Mouse (Mus musculus): ENCODE measurements at regions not wholly inside any gene's neighbourhood (a gene's known extent, or its start where the extent isn't known, plus 50 kb on each side); places are given as distances from the start of the nearest gene placed in this dataset.

DNA sequence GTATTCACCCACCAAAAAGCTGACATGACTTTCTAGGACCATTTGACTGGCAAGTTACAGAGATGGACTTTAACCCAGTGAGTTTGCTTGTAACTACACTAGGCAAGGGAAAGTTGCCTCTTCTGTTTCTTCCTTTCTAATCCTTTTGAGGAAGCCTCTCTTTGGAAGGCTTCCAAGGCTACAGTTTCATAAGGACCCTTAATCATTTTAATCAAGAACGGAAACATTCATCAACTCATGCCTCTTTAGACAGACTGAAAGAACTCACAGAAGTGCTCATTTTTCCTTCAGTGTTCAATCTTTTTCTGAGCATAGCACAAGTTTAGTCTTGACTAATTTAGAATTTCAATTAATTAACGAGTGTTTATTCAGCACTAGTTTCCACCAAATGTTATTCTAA, 84.2 kb downstream of the Ddx1 start:
- no peak overlapping the region for H3K9ac ChIP-seq
- no peak overlapping the region for H3K27ac ChIP-seq
- no peak overlapping the region for H3K4me2 ChIP-seq
- no peaks in the 10 kb centered on the region for H3K4me1 ChIP-seq
- no peak for ATAC-seq (ENCODE audit: insufficient read depth, low FRiP score, low read depth)
- WGBS = 54% methylated on average over 2 of the region's 2 CpGs
- H3K9me3 ChIP-seq = no peaks in the 10 kb centered on the region
- H3K27me3 ChIP-seq (replicated peaks) = no peaks in the 10 kb centered on the region
- no peaks in the 10 kb centered on the region for H3K36me3 ChIP-seq
- H3K4me3 ChIP-seq (replicated peaks) = no peak overlapping the region

DNA sequence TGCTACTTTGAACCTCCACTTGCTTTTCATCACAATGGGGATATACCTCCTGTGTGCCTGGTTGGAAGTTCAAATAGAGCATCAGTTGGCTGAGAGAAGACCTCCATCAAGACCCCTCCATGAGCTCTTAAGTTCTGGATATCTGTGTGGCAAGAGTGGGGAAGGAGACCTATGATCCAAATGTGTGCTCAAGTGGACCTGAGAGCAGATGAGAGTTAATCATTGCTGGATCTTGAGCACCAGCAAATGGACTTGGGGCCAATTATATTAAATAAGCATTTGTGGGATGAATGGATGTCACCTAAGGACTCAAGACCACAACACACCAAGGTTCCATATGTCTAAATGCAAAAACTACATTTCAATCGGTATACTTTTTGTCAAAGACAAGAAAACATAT, 88.0 kb downstream of the Ddx1 start:
- 90% methylated on average over 1 of the region's 1 CpGs for WGBS
- H3K27ac ChIP-seq = no peak overlapping the region
- no peak for ATAC-seq (ENCODE audit: insufficient read depth, low FRiP score, low read depth)
- no peaks in the 10 kb centered on the region for H3K4me1 ChIP-seq
- H3K36me3 ChIP-seq = no peaks in the 10 kb centered on the region
- H3K4me2 ChIP-seq = no peak overlapping the region
- no peaks in the 10 kb centered on the region for H3K9me3 ChIP-seq
- H3K9ac ChIP-seq = no peak overlapping the region
- H3K27me3 ChIP-seq (replicated peaks) = no peaks in the 10 kb centered on the region
- no peak overlapping the region for H3K4me3 ChIP-seq (replicated peaks)

DNA sequence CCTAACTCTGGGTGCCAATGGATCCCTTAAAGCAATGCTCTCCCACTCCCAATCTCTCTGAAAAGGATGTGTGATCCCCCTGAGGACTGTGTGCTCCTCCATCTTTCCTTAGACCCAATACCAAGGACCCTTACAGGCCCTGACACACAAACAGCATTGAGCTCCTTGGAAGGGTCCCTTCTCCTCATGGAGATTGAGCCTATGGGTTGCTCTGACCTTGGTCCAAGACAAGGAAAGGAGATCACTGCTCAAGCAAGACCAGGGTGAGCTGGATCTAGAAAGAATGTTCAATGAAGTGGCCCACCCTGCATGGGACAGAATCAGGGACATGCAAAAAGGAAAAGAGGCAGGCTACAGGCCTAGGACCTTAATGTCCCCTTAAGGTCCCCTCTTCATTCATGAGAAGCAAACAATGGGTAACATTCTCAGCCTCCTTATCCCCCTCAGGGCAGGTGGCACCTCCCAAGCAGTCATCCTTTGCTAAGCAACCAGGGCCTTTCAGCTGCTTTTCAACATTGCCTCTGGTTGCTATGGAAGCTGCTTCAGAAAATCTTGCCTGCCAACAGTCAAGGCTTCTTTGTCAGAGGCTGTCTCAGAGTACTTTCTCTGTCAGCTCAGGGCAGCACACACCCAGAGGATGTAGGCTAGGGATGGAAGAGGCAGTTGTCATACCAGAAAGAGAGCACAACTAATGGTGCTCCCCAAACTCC, 89.5 kb downstream of the Ddx1 start:
- H3K4me3 ChIP-seq (replicated peaks) = no peak overlapping the region
- no peak overlapping the region for H3K27ac ChIP-seq
- no peak for ATAC-seq (ENCODE audit: insufficient read depth, low FRiP score, low read depth)
- no peak overlapping the region for H3K9ac ChIP-seq
- no peak overlapping the region for H3K4me2 ChIP-seq
- H3K4me1 ChIP-seq = no peaks in the 10 kb centered on the region
- H3K36me3 ChIP-seq = no peaks in the 10 kb centered on the region
- H3K9me3 ChIP-seq = no peaks in the 10 kb centered on the region
- H3K27me3 ChIP-seq (replicated peaks) = no peaks in the 10 kb centered on the region

DNA sequence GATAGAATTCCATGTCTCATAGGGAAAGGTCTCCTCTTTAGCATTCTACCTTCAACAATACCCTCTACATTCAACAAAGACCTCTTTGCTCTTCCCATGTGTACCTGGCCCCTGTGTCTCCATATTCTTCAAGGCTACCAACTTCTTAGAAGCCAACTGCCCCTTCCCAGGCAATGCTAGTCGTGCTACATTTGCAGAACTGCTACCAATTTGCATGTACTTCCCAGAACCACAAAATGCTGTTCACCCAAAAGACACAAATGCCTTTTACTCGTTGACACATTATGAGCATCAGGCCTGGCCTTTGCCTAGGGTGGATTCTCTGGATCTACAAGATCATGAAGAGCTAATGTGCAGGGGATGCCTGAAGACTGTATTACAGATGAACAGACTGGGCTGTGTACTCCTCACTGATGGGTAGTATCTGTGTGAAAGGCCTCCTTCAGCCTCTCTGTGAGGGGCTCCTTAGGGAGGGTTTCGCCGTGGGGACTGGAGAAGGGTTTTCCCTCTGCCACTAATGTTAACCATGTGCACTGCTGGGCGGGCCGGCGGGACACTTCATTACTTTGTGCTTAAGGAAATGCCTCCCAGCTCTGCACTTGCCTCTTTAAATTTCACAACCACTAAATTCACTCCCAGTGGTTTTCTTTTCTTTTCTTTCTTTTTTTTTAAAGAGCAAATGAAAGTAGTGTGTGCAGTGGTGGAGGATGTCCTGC, 91.2 kb downstream of the Ddx1 start:
- Histone ChIP-seq H3K4me1 (no peaks in the 10 kb centered on the region), H3K4me3 (replicated peaks) (no peak overlapping the region), H3K36me3 (no peaks in the 10 kb centered on the region), H3K9me3 (no peaks in the 10 kb centered on the region), H3K27me3 (replicated peaks) (no peaks in the 10 kb centered on the region), H3K9ac (no peak overlapping the region), H3K27ac (no peak overlapping the region), H3K4me2 (no peak overlapping the region)
- WGBS = 67% methylated on average over 7 of the region's 7 CpGs
- ATAC-seq (ENCODE audit: insufficient read depth, low FRiP score, low read depth) = no peak

DNA sequence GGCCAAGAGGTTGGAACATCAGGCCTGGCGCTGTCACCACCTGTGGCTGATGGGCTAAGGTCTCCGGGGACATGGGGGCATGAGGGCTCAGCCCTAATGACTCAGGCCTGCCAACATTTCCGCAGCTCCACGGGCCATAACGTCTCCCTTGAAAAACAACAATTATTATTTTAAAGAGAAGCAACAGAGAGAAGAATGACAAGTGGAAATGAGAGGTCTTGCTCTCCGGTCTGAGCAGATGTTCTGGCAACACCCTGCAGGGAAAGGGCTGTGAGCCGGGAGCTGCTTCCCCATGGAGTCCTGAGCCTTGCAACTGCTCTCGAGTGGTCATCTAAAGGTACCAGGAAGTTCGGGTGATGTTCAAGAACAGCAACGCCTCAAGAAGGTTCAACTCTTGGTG, 91.9 kb downstream of the Ddx1 start:
- Histone ChIP-seq H3K27ac (no peak overlapping the region), H3K4me1 (no peaks in the 10 kb centered on the region), H3K36me3 (no peaks in the 10 kb centered on the region), H3K27me3 (replicated peaks) (no peaks in the 10 kb centered on the region), H3K4me3 (replicated peaks) (no peak overlapping the region), H3K9me3 (no peaks in the 10 kb centered on the region), H3K9ac (no peak overlapping the region), H3K4me2 (no peak overlapping the region)
- ATAC-seq (ENCODE audit: insufficient read depth, low FRiP score, low read depth) = no peak
- 65% methylated on average over 10 of the region's 10 CpGs for WGBS

DNA sequence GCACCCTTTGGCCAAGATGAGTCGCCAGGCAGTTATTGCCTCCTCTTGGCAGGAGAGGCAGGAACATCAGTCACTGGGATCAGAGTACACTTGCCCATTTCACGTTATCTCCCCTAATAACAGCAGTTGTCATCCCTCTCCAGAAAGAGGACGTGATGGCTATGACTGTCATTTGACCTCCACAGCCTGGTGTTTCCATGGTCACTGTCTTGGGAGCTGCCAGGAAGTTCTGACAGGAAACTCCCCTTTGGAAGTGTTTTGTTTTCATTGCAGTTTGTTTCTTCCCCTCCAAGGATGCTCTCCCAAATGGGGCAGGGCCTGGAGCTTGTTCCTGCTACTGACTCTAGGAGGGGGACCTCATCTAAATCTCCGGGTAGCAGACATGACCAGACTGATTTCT, 98.3 kb downstream of the Ddx1 start:
- ATAC-seq (ENCODE audit: insufficient read depth, low FRiP score, low read depth) = no peak

DNA sequence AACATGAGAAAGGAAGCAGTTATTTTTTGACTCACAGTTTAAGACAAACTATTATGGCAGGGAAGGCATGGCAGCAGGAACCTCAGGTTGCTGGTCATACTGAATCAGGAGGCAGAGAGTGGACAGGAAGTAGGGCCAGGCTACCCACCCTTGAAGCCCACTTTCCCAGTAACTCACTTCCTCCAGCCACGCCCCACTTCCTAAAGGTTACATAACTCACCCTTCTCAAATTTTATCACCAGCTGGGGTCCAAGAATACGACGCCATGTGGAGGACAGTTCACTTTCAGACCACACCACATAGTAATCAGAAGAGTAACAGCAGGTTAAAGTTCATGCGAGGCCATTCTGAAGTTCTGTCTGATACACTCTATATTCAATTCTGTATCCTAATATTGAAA, 101.8 kb downstream of the Ddx1 start:
- Histone ChIP-seq H3K27ac (no peak overlapping the region), H3K4me3 (replicated peaks) (no peak overlapping the region), H3K9me3 (no peaks in the 10 kb centered on the region), H3K9ac (no peak overlapping the region), H3K36me3 (no peaks in the 10 kb centered on the region), H3K4me1 (peaks cover 6% of the 10 kb centered on the region; the same call in 1 of the 2 replicates), H3K27me3 (replicated peaks) (no peaks in the 10 kb centered on the region), H3K4me2 (no peak overlapping the region)
- WGBS = 68% methylated on average over 4 of the region's 4 CpGs
- no peak for ATAC-seq (ENCODE audit: insufficient read depth, low FRiP score, low read depth)

More for the DNA sequence above, 98.3 kb downstream of the Ddx1 start:
- no peaks in the 10 kb centered on the region for H3K36me3 ChIP-seq
- no peak overlapping the region for H3K4me3 ChIP-seq (replicated peaks)
- H3K9ac ChIP-seq = no peak overlapping the region
- H3K27me3 ChIP-seq (replicated peaks) = no peaks in the 10 kb centered on the region
- no peaks in the 10 kb centered on the region for H3K4me1 ChIP-seq
- no peak overlapping the region for H3K4me2 ChIP-seq
- no peaks in the 10 kb centered on the region for H3K9me3 ChIP-seq
- WGBS = 50% methylated on average over 4 of the region's 4 CpGs
- no peak overlapping the region for H3K27ac ChIP-seq

DNA sequence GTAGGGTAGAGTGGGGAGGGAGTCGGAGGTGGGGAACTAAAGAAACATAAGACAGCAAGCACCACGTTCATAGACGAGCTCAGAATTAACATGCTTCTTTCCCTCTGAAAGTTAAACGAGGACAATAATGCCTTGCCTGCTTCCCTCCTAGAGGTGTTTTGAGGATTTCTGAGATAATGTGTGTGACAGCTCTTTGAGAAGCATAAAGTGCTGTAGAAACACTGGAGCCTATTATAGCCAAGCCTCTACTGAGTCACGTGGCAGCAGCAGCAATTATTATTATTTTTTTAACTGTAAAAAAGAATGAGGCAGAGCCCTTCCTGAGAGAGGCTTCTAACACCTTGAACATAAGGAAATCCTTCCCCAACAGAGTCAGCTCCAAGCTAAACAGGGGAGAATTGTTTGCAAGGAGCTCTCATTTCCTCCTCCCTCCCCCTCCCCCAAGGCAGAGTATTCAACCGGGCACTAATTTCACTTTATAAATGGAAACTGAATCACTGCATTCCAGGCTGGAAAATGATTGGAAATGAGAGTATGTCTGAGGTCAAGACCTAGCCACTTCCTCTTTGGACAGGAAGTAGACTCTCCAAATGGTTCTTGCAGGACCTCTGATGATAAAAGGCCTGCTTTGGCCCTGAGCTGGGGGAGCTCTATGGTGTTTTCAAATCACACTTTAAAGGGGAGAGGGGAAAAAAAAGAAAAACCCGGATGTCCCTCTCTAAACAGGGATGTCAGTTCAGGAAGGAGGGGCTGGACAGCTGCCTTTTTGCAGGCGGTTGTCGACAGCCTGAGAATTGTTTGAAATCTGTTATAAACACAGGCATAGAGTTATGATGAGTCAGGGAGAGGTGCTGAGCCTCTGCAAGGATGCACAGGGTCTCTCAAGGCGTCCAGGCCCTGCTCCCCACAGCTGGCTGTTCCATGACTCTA, 103.6 kb downstream of the Ddx1 start:
- no peak overlapping the region for H3K4me3 ChIP-seq (replicated peaks)
- H3K27ac ChIP-seq = peak overlapping the region; percentile 68
- no peak overlapping the region for H3K4me2 ChIP-seq
- ATAC-seq (ENCODE audit: insufficient read depth, low FRiP score, low read depth) = peak; percentile 68
- 30% methylated on average over 10 of the region's 10 CpGs for WGBS
- H3K4me1 ChIP-seq = peaks cover 6% of the 10 kb centered on the region; the same call in 1 of the 2 replicates
- H3K36me3 ChIP-seq = no peaks in the 10 kb centered on the region
- H3K9me3 ChIP-seq = no peaks in the 10 kb centered on the region
- H3K27me3 ChIP-seq (replicated peaks) = no peaks in the 10 kb centered on the region
- no peak overlapping the region for H3K9ac ChIP-seq

DNA sequence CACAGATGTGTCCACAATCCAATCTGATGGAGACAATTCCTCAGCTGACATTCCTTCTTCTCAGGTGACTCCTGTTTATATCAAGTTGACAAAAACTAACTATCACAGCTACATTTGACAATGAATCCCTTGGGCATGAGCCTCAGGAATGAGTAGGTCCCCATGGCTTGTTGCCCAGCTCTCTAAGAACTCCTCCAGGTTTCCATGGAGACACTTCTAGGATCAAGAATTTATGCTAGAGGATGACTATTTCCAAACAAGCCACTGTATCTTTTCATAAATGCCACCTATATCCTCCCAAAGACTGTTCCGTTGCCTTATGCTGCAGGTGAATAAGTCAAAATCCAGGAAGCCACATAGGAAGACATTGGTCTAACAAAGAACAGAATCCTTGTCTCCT, 104.3 kb downstream of the Ddx1 start:
- Histone ChIP-seq H3K9ac (no peak overlapping the region), H3K27ac (peak overlapping the region; percentile 68), H3K9me3 (no peaks in the 10 kb centered on the region), H3K4me3 (replicated peaks) (no peak overlapping the region), H3K4me1 (peaks cover 6% of the 10 kb centered on the region; the same call in 1 of the 2 replicates), H3K4me2 (no peak overlapping the region), H3K36me3 (no peaks in the 10 kb centered on the region), H3K27me3 (replicated peaks) (no peaks in the 10 kb centered on the region)
- no peak for ATAC-seq (ENCODE audit: insufficient read depth, low FRiP score, low read depth)
- 71% methylated on average over 1 of the region's 1 CpGs for WGBS

DNA sequence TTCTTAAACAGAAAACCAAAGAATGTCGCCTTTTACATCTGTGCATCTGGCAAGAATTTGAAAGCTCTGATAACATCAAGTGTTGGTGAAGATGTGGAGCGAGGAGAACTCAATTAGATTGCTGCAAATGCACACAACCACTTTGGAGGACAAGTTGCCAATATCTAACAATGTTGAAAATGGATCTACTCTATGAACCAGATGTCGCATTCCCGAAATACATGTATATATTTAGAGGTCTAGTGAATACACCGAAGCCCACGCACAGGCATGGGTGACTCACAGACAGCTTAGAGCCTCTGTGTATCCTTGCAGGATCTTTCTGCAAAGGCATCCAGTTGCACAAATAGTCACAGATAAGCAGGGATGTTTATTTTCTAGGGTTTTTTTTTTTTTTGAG, 108.4 kb downstream of the Ddx1 start:
- no peaks in the 10 kb centered on the region for H3K9me3 ChIP-seq
- no peak overlapping the region for H3K9ac ChIP-seq
- H3K4me1 ChIP-seq = peaks cover 9% of the 10 kb centered on the region
- ATAC-seq (ENCODE audit: insufficient read depth, low FRiP score, low read depth) = no peak
- no peak overlapping the region for H3K27ac ChIP-seq
- 81% methylated on average over 6 of the region's 6 CpGs for WGBS
- no peak overlapping the region for H3K4me2 ChIP-seq
- H3K4me3 ChIP-seq (replicated peaks) = no peak overlapping the region
- no peaks in the 10 kb centered on the region for H3K27me3 ChIP-seq (replicated peaks)
- H3K36me3 ChIP-seq = no peaks in the 10 kb centered on the region

DNA sequence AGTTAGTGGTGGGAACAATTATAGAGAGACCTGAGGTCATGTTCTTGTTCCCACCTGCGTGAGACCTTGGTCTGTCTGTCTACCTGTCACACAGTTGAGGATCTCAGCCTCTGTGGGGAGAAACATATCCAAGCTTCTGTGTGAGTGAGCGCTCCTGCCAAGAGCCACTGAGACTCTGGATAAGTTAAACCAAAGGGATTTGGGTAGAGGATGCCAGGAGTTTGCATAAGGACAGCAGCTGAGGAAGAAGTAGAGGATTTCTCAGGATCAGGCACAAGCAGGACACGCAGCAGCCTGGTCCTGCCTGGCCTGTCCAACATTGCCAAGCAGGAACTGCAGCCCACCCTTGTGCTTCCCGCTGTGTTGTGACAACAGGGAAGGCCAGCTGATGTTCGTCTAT, 109.8 kb downstream of the Ddx1 start:
- no peak for ATAC-seq (ENCODE audit: insufficient read depth, low FRiP score, low read depth)
- no peak overlapping the region for H3K4me3 ChIP-seq (replicated peaks)
- 54% methylated on average over 5 of the region's 5 CpGs for WGBS
- H3K27ac ChIP-seq = no peak overlapping the region
- no peaks in the 10 kb centered on the region for H3K9me3 ChIP-seq
- no peak overlapping the region for H3K9ac ChIP-seq
- H3K27me3 ChIP-seq (replicated peaks) = no peaks in the 10 kb centered on the region
- no peak overlapping the region for H3K4me2 ChIP-seq
- no peaks in the 10 kb centered on the region for H3K36me3 ChIP-seq
- H3K4me1 ChIP-seq = peaks cover 3% of the 10 kb centered on the region; the same call in 1 of the 2 replicates

DNA sequence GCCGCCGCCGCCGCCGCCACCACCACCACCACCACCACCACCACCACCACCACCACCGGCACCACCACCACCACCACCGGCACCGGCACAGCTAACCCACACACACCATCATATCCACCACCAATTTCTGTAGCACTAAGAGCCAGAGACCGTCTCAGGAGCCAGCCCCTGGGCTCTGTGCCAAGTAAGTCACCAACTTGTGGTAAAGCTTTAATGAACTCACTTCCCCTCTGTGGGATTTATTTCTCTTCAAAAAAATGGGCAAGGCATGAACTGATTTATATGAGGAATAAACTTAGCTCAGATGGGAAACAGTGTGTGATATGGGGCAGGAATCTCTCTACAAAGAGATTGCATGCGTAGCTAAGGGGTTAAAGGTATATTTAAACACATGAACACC, 114.8 kb downstream of the Ddx1 start:
- H3K4me1 ChIP-seq = peaks cover under 1% of the 10 kb centered on the region; the same call in 1 of the 2 replicates
- no peak overlapping the region for H3K9ac ChIP-seq
- no peaks in the 10 kb centered on the region for H3K9me3 ChIP-seq
- no peaks in the 10 kb centered on the region for H3K36me3 ChIP-seq
- H3K27me3 ChIP-seq (replicated peaks) = no peaks in the 10 kb centered on the region
- no peak overlapping the region for H3K4me2 ChIP-seq
- H3K27ac ChIP-seq = no peak overlapping the region
- 80% methylated on average over 5 of the region's 10 CpGs for WGBS
- no peak for ATAC-seq (ENCODE audit: insufficient read depth, low FRiP score, low read depth)
- H3K4me3 ChIP-seq (replicated peaks) = no peak overlapping the region

All from stomach, embryonic 15.5 days (tissue).